Mouse (Mus musculus) B cell, adult 2 months (primary cell): ENCODE data around the gene Pbrm1.

Experiments
- DNase-seq, 2 experiments: peaks; one replicate each; pipeline ENCODE4 v3.0.0; 2022

The Pbrm1 gene

GRCm38 (mm10) chr14:31133023-31133665, 114.2 kb downstream of the Pbrm1 start:
- DNase-seq, result no peak

DNA sequence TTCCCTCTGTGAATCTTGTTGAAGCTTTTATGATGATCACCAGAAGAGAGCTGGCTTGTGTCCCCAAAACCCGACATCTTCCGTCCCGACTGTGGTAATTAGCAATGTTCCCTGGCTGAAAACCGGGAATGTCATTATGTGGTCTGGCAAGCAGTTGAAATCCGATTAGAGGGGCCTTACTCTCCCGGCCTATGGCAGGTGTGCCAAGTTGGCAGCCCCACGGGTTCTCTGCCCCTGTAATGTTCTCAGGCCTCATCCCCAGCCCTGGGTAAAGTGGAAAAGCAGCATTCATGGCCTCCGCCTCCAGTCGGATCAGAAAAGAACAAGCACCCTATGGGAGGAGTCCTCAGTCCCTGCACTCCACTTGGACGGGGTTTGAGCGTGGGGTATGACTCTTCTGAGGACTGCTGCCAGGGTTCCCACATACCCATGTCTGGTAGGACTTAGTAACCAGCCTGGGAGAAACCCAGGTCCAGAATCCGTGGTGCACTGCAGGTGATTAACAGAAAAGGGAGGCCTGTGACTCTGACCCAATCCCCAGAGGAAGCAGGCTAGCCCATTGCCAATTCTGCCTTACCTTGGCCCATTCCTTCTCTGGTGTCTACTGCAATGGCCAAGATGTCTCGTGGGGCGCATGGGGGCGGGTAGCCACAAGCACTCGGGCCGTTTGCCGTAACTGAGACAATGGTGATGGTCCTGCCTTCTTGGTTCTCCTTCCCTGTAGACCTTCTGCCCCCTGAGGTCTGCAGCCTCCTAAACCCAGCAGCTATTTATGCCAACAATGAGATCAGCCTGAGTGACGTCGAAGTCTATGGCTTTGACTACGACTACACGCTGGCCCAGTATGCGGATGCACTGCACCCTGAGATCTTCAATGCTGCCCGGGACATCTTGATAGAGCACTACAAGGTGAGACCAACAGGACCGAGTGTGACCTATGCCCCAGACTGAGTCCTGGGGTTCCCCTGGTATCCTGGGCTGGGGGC, 115.4 kb downstream of the Pbrm1 start:
- DNase-seq, result no peak

DNA sequence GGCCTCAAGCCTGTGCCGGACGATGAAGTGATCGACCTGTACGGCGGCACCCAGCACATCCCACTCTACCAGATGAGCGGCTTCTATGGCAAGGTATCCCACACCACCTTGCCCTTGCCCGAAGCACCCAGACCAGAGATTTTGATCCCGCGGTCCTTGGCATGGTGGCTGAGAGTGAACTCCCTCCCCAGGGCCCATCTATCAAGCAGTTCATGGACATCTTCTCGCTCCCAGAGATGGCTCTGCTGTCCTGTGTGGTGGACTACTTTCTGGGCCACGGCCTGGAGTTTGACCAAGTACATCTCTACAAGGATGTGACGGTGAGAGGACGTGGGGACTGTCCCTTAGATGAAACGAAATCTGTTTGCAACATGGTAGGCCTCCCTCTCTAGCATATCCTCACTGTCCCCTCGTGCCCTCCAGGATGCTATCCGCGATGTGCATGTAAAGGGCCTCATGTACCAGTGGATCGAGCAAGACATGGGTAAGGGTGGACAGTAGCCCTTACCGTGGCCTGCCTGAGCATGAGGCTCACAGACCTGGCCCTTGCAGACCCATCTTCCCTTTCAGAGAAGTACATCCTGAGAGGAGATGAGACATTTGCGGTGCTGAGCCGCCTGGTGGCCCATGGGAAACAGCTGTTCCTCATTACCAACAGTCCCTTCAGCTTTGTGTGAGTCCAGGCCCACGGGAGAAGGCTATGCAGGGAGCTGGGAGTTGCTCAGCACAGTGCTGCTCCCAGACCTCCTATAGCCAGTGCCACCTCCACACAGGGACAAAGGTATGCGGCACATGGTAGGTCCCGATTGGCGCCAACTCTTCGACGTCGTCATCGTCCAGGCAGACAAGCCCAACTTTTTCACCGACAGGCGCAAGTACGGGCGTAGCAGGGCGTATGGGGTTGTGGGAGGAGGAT, 116.8 kb downstream of the Pbrm1 start:
- DNase-seq, result no peak

- no peak for DNase-seq
These were observed 117.7 kb downstream of the Pbrm1 start for GRCm38 (mm10) chr14:31136411-31137280.

DNA sequence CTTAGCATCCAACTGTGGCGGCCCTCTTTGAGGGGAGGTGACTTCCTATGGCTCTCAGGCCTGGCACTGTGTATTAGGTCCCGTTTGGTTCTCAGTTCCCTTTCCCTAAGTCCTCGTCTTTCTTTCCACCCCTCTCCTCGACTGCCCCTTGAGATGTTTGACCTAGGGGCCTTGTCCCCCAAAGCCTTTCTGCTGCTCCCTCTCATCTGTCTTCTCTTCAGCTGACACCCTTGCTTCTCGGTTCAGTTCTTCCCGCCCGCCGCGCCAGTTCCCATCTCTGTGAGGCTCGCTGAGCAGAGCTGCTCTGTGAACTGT, 118.3 kb downstream of the Pbrm1 start:
- DNase-seq, result no peak

- DNase-seq, result no peak
These were observed 118.9 kb downstream of the Pbrm1 start for GRCm38 (mm10) chr14:31137791-31138190.

GRCm38 (mm10) chr14:31138219-31138896, 119.4 kb downstream of the Pbrm1 start:
- DNase-seq, result no peak

GRCm38 (mm10) chr14:31138897-31139429, 120.0 kb downstream of the Pbrm1 start:
- no peak for DNase-seq

DNA sequence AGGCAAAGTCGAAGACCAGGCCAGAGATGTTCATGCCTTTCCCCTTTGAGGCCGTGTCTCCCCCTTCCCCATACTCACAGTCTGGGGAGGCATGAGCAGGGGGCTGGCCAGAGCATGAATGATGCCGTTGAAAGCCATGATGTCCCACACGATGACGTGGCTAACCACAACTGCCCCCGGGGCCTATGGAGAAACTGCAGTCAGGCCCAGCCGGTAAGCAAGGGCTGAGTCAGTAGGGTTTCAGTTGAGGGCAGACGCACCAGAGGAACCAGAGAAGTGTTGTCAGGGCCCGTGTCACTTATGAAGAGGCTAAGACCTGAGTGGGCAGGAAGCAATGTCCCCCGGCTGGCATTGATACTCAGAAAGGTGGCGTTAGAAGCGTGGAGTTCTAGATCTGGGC, 120.7 kb downstream of the Pbrm1 start:
- DNase-seq, result no peak

DNA sequence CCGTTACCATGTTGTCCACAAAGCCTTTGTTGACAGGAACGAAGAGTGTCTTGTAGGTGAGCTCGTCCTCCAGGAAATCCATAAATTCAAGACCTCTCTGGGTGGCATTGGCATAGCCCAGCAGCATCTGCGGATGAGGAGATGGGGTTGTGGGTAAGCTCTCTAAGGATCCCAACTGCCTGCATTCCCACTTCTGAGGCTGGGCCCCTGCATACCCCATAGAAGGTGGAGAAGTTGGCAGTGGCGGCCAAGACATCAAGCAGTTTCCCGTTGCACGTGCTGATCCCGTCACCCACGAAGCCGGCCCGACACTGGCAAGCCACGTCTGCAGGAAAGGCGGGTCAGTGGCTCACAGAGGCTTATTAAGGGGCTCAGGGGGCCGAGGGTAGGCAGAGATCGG, 121.2 kb downstream of the Pbrm1 start:
- no peak for DNase-seq

DNA sequence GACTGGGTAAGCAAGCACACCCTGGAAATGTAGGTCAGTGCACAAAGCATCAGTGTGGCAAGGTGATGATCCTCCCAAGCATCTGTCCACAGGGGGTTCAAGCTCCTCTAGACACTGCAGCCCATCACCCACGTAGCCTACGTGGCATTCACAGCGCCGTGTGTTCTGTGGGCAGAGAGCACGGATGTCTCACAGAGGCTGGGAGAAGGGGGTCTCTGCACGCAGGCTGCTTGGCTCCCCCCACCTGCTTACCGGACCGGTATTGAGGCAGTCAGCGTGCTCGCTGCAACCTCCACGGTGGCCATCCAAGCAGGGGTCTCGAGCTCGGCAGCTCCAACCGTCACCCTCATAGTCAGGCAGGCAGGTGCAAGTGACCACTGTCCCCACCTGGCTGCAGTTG, 122.1 kb downstream of the Pbrm1 start:
- no peak for DNase-seq

- no peak for DNase-seq
These were observed 126.8 kb downstream of the Pbrm1 start for GRCm38 (mm10) chr14:31145694-31146093.

DNA sequence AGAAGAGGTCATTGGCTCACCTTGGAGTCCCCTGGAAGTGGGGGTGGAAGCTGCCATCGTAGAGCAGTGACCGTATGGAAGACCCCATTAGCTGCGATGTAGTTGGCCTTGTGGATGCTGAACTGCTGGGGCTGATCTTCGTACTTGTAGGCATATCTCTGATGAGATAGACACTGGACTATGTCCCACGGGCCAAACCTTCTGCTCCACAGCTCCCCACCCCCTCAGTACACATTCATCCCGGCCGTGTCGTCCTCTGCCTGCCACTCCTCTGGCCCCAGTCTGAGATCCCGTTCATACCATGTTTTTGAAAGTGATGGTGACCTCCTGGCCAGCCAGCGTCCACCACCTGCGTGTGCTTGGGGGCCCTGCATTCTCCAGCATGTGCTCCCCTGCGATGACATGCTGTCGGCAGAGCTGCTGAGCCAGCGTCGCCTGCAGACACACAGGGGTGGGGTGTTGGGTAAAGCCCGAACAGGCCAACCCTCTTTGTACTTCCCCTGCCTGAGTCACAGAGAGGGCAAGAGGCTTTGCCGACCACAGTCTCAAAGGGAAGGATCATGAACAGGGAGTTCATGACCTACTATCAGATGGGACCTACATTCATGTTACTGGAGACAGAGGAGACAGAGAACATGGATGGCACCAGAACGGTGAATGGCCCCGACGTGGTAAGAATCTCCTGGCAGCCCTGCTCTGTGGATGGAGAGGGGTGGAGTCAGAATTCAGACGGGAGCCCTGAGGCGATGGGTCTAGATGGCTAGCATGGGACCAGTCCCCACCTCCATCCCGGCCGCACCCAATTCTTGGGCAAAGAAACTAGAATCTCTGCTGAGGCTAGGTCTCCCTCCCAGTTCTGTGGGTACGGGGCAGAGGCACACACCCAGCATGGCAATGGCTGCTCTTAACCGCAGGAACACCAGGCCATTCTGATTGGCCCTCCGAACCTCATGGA, 141.5 kb downstream of the Pbrm1 start:
- no peak for DNase-seq

- no peak for DNase-seq
These were observed 142.3 kb downstream of the Pbrm1 start for GRCm38 (mm10) chr14:31161191-31161590.

GRCm38 (mm10) chr14:31161638-31162037, 142.7 kb downstream of the Pbrm1 start:
- no peak for DNase-seq

GRCm38 (mm10) chr14:31164067-31164466, 145.1 kb downstream of the Pbrm1 start:
- DNase-seq, result no peak

DNA sequence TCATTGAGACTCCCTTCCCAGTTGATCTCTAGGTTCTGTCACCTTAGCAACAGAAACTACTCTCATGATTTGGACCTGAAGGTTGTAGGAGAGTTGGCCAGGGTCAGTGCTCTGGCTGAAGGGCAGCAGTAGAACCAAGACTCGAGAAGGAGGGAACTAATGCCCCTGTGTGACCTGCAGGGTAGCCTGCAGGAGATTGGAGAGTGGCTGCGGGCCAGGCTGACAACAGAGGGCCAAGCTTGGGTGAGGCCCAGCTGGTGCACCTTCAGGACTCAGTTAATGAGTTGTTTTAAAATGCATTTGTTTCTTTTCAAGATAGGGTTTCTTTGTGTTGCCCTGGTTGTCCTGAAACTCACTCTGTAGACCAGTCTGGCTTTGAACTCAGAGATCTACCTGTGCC, 146.1 kb downstream of the Pbrm1 start:
- no peak for DNase-seq

DNA sequence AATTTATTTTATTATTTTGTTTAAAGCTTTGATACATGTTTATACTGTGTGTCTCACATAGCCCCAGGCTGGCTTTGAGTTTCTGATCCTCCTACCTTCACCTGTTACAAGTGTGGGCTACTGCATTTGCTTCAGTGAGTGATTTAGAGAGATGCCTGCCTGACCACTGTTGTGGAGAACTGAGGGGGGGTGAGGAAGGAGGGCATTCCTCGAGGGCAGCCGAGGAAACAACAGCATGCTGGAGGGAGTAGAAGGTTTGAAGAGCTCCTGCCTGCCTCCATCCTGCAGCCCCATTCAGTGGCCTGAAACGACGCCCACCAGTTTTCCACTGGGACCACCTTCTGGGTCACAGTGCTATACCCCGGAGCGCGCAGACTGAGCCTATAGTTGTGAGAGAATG, 146.5 kb downstream of the Pbrm1 start:
- DNase-seq, result no peak

- DNase-seq, result no peak
These were observed 147.2 kb downstream of the Pbrm1 start for GRCm38 (mm10) chr14:31165991-31166630.

- no peak for DNase-seq
These were observed 147.9 kb downstream of the Pbrm1 start for GRCm38 (mm10) chr14:31166827-31167226.
